In genomic region chr1:131279456-131279776, GRCm38 (mm10) we compare ENCODE assay signal across 8 mouse cellular contexts. TPM values are rescaled to one million over a fixed set of nuclear protein-coding genes. Genes with fewer than 3 reads are reported as not detected.
A peak's percentile ranks its signal among the peaks of the same experiment; 100 is the strongest.
DNase-seq lines count a peak whose midpoint lies in the region; ATAC-seq and TF ChIP-seq lines count a peak whose summit lies in the region.

Ikbke (minus strand) TSS chr1:131279606.

- ATAC-seq in intestine, embryonic 14.5 days (replicated peaks; ENCODE audit: low FRiP score, low TSS enrichment, low read depth) = no peak
- ATAC-seq in cerebellum, adult (ENCODE audit: insufficient number of reproducible peaks, low FRiP score, low TSS enrichment) = no peak
- no peak for ATAC-seq in midbrain, embryonic 14.5 days (ENCODE audit: low FRiP score, low TSS enrichment)

- no peak within 1 kb of the TSS for H3K27ac ChIP-seq in brown adipose tissue, adult 24 weeks (replicated peaks; ENCODE audit: low read depth, low read length)
- H3K27ac ChIP-seq in intestine, embryonic 14.5 days (ENCODE audit: low read depth) = no peak within 1 kb of the TSS
- H3K27ac ChIP-seq in olfactory bulb, adult 2 months (ENCODE audit: insufficient read depth, low read depth, low read length) = no peak within 1 kb of the TSS
- no peak within 1 kb of the TSS for H3K27ac ChIP-seq in midbrain, embryonic 14.5 days (replicated peaks; ENCODE audit: low read depth, low read length)

- peak within 1 kb of the TSS; percentile 57 for H3K4me2 ChIP-seq in intestine, embryonic 14.5 days (ENCODE audit: low read length)
- H3K4me2 ChIP-seq in midbrain, embryonic 14.5 days (ENCODE audit: low read length) = no peak within 1 kb of the TSS

- no peaks in the 10 kb centered on the region for H3K36me3 ChIP-seq in intestine, embryonic 14.5 days (ENCODE audit: control insufficient read depth, insufficient read depth, low read length)
- no peaks in the 10 kb centered on the region for H3K36me3 ChIP-seq in midbrain, embryonic 14.5 days (ENCODE audit: control insufficient read depth, insufficient read depth, low read length)

- WGBS in lung, adult 2 months = 20% methylated on average over 4 of the region's 4 CpGs
- 24% methylated on average over 4 of the region's 4 CpGs for WGBS in intestine, embryonic 14.5 days
- WGBS in olfactory bulb, adult 2 months = 45% methylated on average over 4 of the region's 4 CpGs
- 49% methylated on average over 4 of the region's 4 CpGs for WGBS in midbrain, embryonic 14.5 days

- no peaks in the 10 kb centered on the region for H3K9me3 ChIP-seq in intestine, embryonic 14.5 days (ENCODE audit: control insufficient read depth, low read length)
- no peaks in the 10 kb centered on the region for H3K9me3 ChIP-seq in midbrain, embryonic 14.5 days (ENCODE audit: control insufficient read depth, low read length)

- peak within 1 kb of the TSS; percentile 58 for H3K4me3 ChIP-seq in lung, adult 2 months (replicated peaks; ENCODE audit: extremely low read depth, low read depth, low read length)
- H3K4me3 ChIP-seq in brown adipose tissue, adult 24 weeks (ENCODE audit: insufficient read depth, low read depth, low read length) = peak within 1 kb of the TSS; percentile 43
- H3K4me3 ChIP-seq in intestine, embryonic 14.5 days (ENCODE audit: low read depth, low read length) = peak within 1 kb of the TSS; percentile 30
- 0 out of 2 replicates have a peak within 1 kb of the TSS, but pooled peaks have one; percentile 4 for H3K4me3 ChIP-seq in olfactory bulb, adult 2 months (ENCODE audit: insufficient read depth, low read depth, low read length)
- H3K4me3 ChIP-seq in midbrain, embryonic 14.5 days (replicated peaks; ENCODE audit: low read depth, low read length) = no peak within 1 kb of the TSS

- DNase-seq in lung, adult 2 months = no peak
- DNase-seq in lung, postnatal 10 days = no peak
- DNase-seq in intestine, embryonic 14.5 days (ENCODE audit: low spot score) = no peak
- DNase-seq in cerebellum, postnatal 36 days = no peak
- DNase-seq in midbrain, embryonic 14.5 days = no peak

- no peaks in the 10 kb centered on the region; the same call in 1 of the 2 replicates for H3K4me1 ChIP-seq in lung, adult 2 months (ENCODE audit: control insufficient read depth, insufficient read depth, low read length)
- 0 out of 2 replicates have a peak, but pooled peaks cover 4% of the 10 kb centered on the region for H3K4me1 ChIP-seq in brown adipose tissue, adult 24 weeks (ENCODE audit: control insufficient read depth, insufficient read depth, insufficient read length, low read length)
- H3K4me1 ChIP-seq in intestine, embryonic 14.5 days (replicated peaks; ENCODE audit: control insufficient read depth, insufficient read depth, low read length) = 0 out of 2 replicates have a peak, but pooled peaks cover 8% of the 10 kb centered on the region
- no peaks in the 10 kb centered on the region for H3K4me1 ChIP-seq in olfactory bulb, adult 2 months (ENCODE audit: control insufficient read depth, insufficient read depth, low read length)
- no peaks in the 10 kb centered on the region for H3K4me1 ChIP-seq in midbrain, embryonic 14.5 days (ENCODE audit: control insufficient read depth, insufficient read depth, low read length)

- no peak for TF ChIP-seq POLR2A in lung, adult 2 months (IDR thresholded peaks at IDR 0.05; ENCODE audit: borderline replicate concordance, extremely low read depth, low read depth, low read length)
- no peak for TF ChIP-seq POLR2A in olfactory bulb, adult 2 months (IDR thresholded peaks at IDR 0.05; ENCODE audit: insufficient read depth, low read depth, low read length)

- no peak for TF ChIP-seq CTCF in lung, adult 2 months (IDR thresholded peaks at IDR 0.05; ENCODE audit: insufficient read depth, low read length)
- TF ChIP-seq CTCF in olfactory bulb, adult 2 months (IDR thresholded peaks at IDR 0.05; ENCODE audit: insufficient read depth, low read depth, low read length) = no peak

- H3K9ac ChIP-seq in intestine, embryonic 14.5 days (ENCODE audit: low read length) = peak within 1 kb of the TSS; percentile 20
- no peak within 1 kb of the TSS for H3K9ac ChIP-seq in midbrain, embryonic 14.5 days (replicated peaks; ENCODE audit: low read length)

- no peaks in the 10 kb centered on the region for H3K27me3 ChIP-seq in intestine, embryonic 14.5 days (replicated peaks; ENCODE audit: control insufficient read depth, insufficient read depth, low read length)
- H3K27me3 ChIP-seq in midbrain, embryonic 14.5 days (ENCODE audit: control insufficient read depth, insufficient read depth, low read length) = no peaks in the 10 kb centered on the region

RNA-seq across cellular contexts. Expression of gene Ikbke, which starts in this region (rescaled TPM):
- polyA plus RNA-seq in lung, adult 2 months (2012; rRNA removed) = 9.6 and 15.3 TPM in 2 replicates
- polyA plus RNA-seq in brown adipose tissue, adult 24 weeks (2012; ENCODE audit: insufficient read depth, insufficient read length, missing spikeins) = 1.0 TPM in 2 replicates
- 4.7 and 4.9 TPM in 2 replicates for polyA plus RNA-seq in intestine, embryonic 14.5 days (2014; fragmentation: Nextera tagmentation; extraction: Ambion mirVana)
- polyA plus RNA-seq in olfactory bulb, adult 2 months (2012; ENCODE audit: insufficient read depth, insufficient read length, low replicate concordance, missing spikeins) = not detected in 2 replicates
- 0.22 and 0.87 TPM in 2 replicates for polyA plus RNA-seq in midbrain, embryonic 14.5 days (2014; fragmentation: Nextera tagmentation; extraction: Ambion mirVana)
